Mouse (Mus musculus) heart, adult 11 months (tissue): ENCODE data around the gene Utp6.
"Not testable (repeated sequence)": the region's sequence is repeated elsewhere in the genome, so short reads cannot be mapped to it uniquely, and the experiment has no call there.

Experiments
- DNase-seq: peaks from one replicate; pipeline ENCODE4 v3.0.0; 2022

Gene Utp6

DNA sequence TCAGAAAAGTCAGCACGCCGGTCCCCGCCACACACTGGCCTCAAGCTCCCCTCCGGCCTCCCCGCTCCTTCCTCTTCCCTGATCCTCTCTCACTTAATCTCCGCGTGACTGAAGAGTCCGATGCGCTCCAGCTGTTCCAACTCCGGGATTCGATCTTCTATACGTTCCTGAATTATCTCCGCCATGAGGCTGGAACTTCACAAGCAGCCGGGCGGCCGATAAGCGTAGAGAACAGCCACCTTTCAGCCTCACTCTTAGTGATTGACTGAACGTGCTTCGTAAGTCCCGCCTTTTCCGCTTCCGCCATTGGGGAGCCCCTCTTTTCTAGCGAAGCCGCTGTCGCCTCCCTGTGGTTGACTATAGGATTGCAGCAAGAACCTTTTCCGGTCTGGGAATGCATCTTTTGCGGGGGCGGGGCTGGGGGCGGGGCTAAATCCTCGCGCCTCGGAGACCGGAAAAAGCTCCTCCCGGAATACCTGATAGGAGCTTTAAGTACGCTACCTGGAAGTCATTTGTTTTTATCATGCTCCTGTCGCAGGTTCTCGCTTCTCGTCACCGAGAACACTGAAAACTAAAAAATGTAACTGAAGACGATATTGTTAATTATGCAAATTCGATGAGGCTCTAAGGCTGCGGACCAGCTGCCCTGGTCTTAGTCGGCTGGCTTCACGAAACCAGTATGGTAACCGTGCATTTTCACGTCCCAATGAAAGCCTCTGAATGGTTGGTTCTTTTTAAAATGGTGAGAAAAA lies at the start of gene Utp6:
Gene Utp6 (minus strand): TSS at position 266 of the 752 bp plus-strand sequence.
- DNase-seq, result peak; percentile 99

DNA sequence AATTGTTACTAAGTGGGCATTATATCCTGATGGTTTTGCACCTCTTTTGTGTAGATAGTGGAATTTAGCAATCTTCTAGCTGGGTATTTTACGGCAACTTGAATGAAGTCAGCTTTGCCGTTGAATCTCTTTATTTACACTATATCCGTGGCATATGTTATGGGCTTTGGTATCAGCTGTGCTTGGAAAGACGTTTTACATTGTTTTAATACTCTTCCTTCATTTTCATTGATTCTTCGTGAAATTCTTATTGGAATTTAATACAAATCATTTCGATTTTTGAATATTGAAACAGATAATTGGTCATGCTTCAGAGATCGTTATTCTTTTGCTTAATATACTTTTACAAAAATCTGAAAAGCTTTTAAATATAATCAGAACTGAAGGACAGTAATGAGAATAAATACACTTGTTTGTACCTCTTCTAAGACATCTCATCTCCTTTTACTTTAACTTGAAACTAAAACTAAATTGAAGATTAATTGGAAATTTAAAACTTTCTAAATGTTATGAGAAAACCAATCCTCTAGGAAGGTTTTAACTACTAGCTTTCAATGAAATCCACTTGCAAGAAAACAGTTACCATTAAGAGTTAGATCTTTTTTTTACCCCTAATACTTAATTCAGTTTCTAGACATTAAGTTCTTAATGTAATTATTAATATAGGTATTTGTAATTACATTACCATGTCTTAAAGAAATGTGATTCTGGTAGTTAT lies 32.2 kb upstream of the Utp6 start:
- no peak for DNase-seq

DNA sequence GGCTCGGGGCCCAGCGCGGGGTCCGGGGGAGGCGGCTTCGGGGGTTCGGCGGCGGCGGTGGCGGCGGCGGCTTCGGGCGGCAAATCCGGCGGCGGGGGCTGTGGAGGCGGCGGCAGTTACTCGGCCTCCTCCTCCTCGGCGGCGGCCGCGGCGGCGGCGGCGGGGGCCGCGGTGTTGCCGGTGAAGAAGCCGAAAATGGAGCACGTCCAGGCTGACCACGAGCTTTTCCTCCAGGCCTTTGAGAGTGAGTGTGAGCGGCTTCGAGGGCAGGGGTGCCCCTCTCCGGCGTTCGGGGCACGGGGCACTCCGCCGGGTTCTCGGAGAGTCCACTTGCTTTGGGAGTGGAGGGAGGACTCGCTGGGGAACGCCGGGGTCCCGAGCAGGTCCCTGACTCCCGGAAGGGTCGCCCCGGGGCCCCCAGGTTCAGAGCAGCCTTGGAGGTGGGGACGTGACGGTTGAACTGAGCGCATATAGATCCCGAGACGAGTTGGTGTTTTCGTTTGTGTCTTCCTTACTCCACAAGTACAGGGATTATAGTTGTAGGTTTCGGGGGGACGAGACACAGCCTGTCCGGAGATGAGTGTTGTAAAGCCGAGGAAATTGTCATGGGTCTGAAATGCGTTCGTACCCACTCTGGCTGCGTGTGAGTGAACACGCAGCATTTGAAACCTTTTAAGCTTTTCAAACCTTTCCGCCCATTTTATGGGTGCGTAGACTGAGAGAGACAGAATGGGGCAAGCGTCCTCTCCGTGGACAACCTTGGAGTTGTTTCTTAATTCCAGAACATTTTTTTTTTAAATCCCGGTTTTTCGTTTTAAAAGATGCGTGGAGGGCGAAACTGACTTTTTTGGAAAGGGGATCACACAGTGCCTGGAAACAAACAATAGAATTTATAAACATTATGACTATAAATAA lies 31.4 kb upstream of the Utp6 start:
- DNase-seq, result no peak

DNA sequence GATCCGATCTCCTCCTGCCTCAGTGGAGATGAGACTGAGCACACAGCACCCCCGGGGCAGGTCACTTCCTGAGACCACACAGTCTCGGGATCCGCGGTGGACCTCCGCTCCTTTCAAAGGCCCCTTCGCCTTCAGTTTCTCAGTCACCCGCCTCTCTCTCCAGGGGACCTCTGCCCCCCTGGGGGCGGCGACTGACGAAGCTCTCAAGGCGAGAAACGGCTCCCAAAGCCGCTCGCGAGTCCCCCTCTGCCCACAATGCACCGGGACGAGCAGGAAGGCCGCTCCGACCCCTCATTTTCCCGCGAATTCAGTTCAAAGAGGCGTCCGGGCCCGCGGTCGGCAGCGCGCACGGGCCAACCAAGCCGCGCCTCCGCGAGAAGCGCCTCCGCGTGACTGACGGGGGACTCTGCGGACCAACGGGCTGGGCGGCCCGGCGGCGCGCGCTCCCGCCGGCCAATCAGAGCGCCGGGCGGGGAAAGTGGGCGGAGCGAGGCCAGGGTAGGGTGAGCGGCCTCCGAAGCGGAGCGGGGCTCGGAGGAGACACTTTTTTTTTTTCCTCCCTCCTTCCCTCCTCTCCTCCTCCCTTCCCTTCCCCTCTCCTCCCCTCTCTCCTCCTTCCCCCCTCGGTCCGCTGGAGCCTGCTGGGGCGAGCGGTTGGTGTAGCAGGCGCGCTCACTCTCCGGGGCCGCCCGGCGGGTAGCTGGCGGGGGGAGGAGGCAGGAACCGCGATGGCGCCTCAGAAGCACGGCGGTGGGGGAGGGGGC lies 30.6 kb upstream of the Utp6 start, which contains the start of gene Suz12:
Gene Suz12 (plus strand): TSS at position 515 of the 764 bp plus-strand sequence.
- peak; percentile 100 for DNase-seq

GRCm38 (mm10) chr11:79992035-79992591 lies 29.9 kb upstream of the Utp6 start:
- peak; percentile 70 for DNase-seq

GRCm38 (mm10) chr11:79991600-79991999 lies 29.4 kb upstream of the Utp6 start:
- peak; percentile 59 for DNase-seq

GRCm38 (mm10) chr11:79990120-79990519 lies 27.9 kb upstream of the Utp6 start:
- DNase-seq, result no peak

DNA sequence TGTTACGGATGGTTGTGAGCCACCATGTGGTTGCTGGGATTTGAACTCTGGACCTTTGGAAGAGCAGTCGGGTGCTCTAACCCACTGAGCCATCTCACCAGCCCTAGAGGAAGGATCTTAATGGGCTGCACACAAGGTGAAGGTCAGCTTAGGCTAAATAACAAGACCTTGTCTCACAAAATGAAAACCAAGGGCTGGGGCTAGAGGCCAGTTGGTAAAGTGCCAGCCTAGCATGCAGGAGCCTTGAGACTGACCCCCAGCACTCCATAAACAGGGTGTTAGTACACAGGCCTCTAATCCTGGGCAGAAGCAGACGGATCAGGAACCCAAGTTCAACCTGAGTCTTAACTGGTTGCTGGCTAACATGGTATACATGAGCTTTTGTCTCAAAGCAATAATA lies 25.7 kb upstream of the Utp6 start:
- DNase-seq, result no peak

DNA sequence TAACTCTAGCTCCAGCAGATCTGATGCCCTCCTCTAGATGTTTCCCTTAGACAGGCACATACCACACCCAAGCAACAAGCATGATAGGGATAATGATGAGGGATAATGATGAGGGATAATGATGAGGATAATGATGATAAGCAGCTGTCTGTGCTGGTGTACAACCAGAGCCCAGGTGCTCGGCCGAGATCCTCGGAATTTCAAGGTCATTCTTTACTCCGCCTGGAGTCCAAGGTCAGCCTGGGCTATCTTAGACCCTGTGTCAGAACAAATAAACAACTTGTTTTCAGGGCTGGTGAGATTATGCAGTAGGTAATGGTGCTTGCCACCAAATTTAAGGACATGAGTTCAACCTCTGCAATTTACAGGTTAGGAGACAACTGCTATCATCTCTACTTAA lies 24.7 kb upstream of the Utp6 start:
- no peak for DNase-seq

DNA sequence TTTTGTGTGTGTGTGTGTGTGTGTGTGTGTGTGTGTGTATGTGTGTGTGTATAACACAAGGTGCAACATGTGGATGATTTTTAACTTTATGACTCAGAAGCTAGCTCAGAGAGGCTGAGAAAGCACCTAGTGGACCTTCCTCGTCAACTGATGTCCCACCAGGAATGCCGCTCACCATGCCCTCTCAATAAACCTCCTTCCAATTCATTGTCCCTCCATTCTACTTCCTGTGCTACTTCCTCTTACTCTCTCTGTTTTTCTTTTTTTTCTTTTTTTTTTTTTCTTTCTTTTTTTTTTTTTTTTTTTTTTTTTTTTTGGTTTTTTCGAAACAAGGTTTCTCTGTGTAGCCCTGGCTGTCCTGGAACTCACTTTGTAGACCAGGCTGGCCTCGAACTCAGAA lies 15.6 kb upstream of the Utp6 start:
- DNase-seq, result not testable (repeated sequence)

DNA sequence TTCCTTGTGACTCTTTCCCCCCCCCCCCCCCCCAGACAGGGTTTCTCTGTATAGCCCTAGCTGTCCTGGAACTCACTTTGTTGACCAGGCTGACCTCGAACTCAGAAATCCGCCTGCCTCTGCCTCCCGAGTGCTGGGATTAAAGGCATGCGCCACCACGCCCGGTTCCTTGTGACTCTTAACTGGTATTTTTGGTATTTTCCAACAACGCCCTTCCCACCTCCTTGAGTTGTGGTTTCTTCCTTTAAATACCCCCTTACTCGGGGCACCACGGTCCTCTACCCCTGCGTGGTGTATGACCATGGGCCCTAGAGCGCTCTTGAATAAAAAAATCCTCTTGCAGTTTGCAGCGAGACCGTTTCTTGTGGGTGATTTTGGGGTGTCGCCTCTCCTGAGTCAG lies 14.9 kb upstream of the Utp6 start:
- peak; percentile 66 for DNase-seq

DNA sequence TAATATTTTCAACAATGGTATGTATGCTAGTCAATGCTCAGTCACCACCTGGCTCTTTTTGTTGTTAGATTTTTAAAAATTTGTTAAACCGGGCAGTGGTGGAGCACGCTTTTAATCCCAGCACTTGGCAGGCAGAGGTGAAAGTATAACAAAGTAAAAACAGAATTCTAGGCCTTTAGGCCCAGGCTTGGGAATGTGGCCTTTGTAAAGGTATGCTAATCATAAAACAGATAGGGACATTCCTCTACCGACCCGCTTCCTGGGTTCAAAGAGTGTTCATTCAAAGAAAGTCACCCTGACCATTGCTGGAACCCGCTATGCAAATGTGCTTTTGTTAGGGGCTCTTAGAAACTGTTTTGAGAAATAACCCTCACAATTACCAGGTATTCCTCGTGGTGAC lies 14.5 kb upstream of the Utp6 start:
- peak; percentile 58 for DNase-seq

DNA sequence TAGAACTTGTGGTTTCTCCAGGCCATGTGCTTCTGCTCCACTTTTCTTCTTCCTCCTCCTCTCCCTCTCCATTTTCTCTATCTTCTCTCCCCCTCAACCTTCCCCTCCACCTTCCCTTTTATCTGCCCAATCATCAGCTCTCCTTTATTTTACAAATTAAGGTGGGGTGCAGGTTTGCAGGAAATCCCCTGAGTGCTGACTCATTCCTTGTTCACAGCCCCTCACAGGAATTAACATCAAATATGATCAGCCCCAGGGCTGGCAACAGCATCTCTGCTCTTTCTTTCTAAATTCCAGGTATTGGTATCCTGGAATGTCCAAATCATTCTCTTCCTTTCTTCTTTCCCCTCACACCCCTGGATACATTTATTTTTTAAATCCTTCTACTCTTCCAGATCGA lies 14.0 kb upstream of the Utp6 start:
- peak; percentile 1 for DNase-seq

GRCm38 (mm10) chr11:79975377-79975776 lies 13.2 kb upstream of the Utp6 start:
- peak; percentile 24 for DNase-seq

DNA sequence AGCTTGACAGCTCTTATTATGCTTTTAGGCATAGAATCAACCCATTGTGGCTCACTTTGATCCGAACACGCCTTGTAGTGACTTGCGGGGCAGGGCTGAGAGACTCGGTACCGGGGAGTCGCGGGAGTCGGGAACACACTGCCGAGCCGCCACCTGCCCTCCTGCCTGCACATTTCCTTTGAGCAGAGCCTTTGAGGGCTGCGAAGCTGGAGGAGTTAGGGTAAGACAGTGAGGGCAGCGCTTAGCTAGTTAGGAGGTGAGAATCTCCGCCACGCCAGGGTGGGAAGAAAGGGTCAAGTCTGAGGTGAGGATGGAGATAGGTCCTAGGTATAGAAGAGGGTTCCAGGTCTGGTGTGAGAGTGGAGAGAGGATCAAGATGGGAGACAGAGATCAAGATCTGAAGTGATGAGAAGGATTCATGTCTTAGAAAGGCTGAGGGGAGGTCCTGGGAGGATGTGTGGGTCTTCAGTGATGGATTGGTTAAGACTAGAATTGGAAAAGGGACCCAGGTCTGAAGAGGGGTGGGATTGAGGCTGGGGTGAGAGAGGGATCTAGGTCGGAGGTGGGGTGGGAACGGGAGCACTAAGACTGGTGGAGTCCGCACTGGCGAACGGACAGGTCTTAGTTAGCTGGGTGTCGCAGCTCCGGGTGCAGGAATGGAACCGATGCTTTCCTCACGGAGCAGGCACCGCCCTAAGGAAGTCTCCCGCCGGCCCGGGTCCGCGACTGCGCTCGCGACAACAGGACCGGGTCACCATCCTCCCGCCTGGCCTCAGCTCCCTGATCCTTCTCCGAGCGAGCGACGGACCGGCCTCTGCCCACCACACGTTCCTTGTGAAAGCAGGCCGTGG lies 11.7 kb upstream of the Utp6 start:
- peak; percentile 81 for DNase-seq

DNA sequence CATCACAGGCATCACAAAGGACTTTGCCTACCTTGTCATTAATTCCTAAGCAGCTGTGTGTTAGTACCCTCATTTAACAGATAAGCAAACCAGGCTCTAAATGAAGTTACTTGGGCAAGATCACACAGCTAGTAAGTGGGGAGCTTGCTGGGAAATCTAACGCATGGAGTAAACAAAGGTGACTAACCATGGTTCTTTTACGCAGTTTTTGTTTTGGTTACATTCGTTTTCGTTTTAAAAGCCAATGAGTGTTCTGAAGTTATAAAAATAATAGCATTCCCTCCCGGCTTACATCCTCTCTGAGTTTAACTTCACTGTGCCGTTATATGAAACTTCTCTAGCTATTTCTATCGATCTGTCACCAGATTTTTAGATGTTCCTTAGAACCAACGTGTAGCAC lies 10.9 kb upstream of the Utp6 start:
- no peak for DNase-seq

GRCm38 (mm10) chr11:79967752-79968151 lies 5.6 kb upstream of the Utp6 start:
- DNase-seq, result no peak

- DNase-seq, result no peak
Observed at GRCm38 (mm10) chr11:79965896-79966295, 3.7 kb upstream of the Utp6 start.

- no peak for DNase-seq
Observed at GRCm38 (mm10) chr11:79963212-79963974, 1.2 kb upstream of the Utp6 start.

GRCm38 (mm10) chr11:79962877-79963183 lies 640 bp upstream of the Utp6 start:
- no peak for DNase-seq
